Mouse (Mus musculus): ENCODE results near the gene Kmt2e.
"Not testable (repeated sequence)": the region's sequence is repeated elsewhere in the genome, so short reads cannot be mapped to it uniquely, and the experiment has no call there.

Gene Kmt2e

GRCm38 (mm10) chr5:23432708-23433645 lies 1.3 kb upstream of the Kmt2e start:
- peak; percentile 99 for DNase-seq (ENCODE audit: low spot score)

GRCm38 (mm10) chr5:23434598-23435481 lies 599 bp downstream of the Kmt2e start:
- peak; percentile 57 for DNase-seq (ENCODE audit: low spot score)

- no peak for DNase-seq (ENCODE audit: low spot score)
These were observed 1.4 kb downstream of the Kmt2e start for GRCm38 (mm10) chr5:23435482-23436125.

- DNase-seq (ENCODE audit: low spot score): no peak
These were observed 2.5 kb downstream of the Kmt2e start for GRCm38 (mm10) chr5:23436735-23437134.

- no peak for DNase-seq (ENCODE audit: low spot score)
These were observed 5.6 kb downstream of the Kmt2e start for GRCm38 (mm10) chr5:23439857-23440256.

- no peak for DNase-seq (ENCODE audit: low spot score)
These were observed 6.3 kb downstream of the Kmt2e start for GRCm38 (mm10) chr5:23440572-23440971.

- no peak for DNase-seq (ENCODE audit: low spot score)
These were observed 7.7 kb downstream of the Kmt2e start for GRCm38 (mm10) chr5:23441916-23442315.

- no peak for DNase-seq (ENCODE audit: low spot score)
These were observed 10.2 kb downstream of the Kmt2e start for GRCm38 (mm10) chr5:23444411-23444810.

- DNase-seq (ENCODE audit: low spot score): not testable (repeated sequence)
These were observed 19.3 kb downstream of the Kmt2e start for GRCm38 (mm10) chr5:23453561-23453960.

- DNase-seq (ENCODE audit: low spot score): no peak
These were observed 27.4 kb downstream of the Kmt2e start for GRCm38 (mm10) chr5:23461688-23462087.

- no peak for DNase-seq (ENCODE audit: low spot score)
These were observed 30.0 kb downstream of the Kmt2e start for GRCm38 (mm10) chr5:23464247-23464646.

- no peak for DNase-seq (ENCODE audit: low spot score)
These were observed 30.5 kb downstream of the Kmt2e start for GRCm38 (mm10) chr5:23464743-23465142.

- no peak for DNase-seq (ENCODE audit: low spot score)
These were observed 32.3 kb downstream of the Kmt2e start for GRCm38 (mm10) chr5:23466546-23466945.

GRCm38 (mm10) chr5:23473098-23473873 lies 39.0 kb downstream of the Kmt2e start:
- DNase-seq (ENCODE audit: low spot score): no peak

GRCm38 (mm10) chr5:23483811-23484210 lies 49.6 kb downstream of the Kmt2e start:
- DNase-seq (ENCODE audit: low spot score): no peak

- DNase-seq (ENCODE audit: low spot score): no peak
These were observed 55.0 kb downstream of the Kmt2e start for GRCm38 (mm10) chr5:23489231-23489630.

GRCm38 (mm10) chr5:23490797-23491196 lies 56.6 kb downstream of the Kmt2e start:
- DNase-seq (ENCODE audit: low spot score): no peak

GRCm38 (mm10) chr5:23496396-23496795 lies 62.2 kb downstream of the Kmt2e start:
- no peak for DNase-seq (ENCODE audit: low spot score)

- DNase-seq (ENCODE audit: low spot score): no peak
These were observed 62.7 kb downstream of the Kmt2e start for GRCm38 (mm10) chr5:23496933-23497332.

GRCm38 (mm10) chr5:23497920-23498319 lies 63.7 kb downstream of the Kmt2e start:
- no peak for DNase-seq (ENCODE audit: low spot score)

GRCm38 (mm10) chr5:23499257-23499656 lies 65.0 kb downstream of the Kmt2e start:
- no peak for DNase-seq (ENCODE audit: low spot score)

Measured in ovary, adult 18-20 months (tissue).